Mouse (Mus musculus): ENCODE measurements around the gene Cgnl1. TPM values are rescaled to one million over a fixed set of nuclear protein-coding genes. Genes with fewer than 3 reads are reported as not detected.

Cgnl1 gene
- polyA plus RNA-seq, 1 experiment from 2014 or later: 6.9 TPM

GRCm38 (mm10) chr9:71738081-71738930 lies 33.1 kb downstream of the Cgnl1 start:
- no peaks in the 10 kb centered on the region for H3K36me3 ChIP-seq
- no peaks in the 10 kb centered on the region for H3K27me3 ChIP-seq (replicated peaks)
- 74% methylated on average over 12 of the region's 12 CpGs for WGBS
- peaks cover 6% of the 10 kb centered on the region for H3K4me1 ChIP-seq
- no peaks in the 10 kb centered on the region for H3K9me3 ChIP-seq (replicated peaks)
- no peak overlapping the region for H3K9ac ChIP-seq (replicated peaks)
- H3K4me2 ChIP-seq: no peak overlapping the region
- no peak for ATAC-seq (ENCODE audit: low FRiP score)
- no peak overlapping the region for H3K27ac ChIP-seq (replicated peaks)
- no peak overlapping the region for H3K4me3 ChIP-seq (replicated peaks)

GRCm38 (mm10) chr9:71737257-71738023 lies 34.0 kb downstream of the Cgnl1 start:
- Histone ChIP-seq H3K27ac (replicated peaks) (no peak overlapping the region), H3K36me3 (no peaks in the 10 kb centered on the region), H3K4me3 (replicated peaks) (no peak overlapping the region), H3K9ac (replicated peaks) (no peak overlapping the region), H3K9me3 (replicated peaks) (no peaks in the 10 kb centered on the region), H3K27me3 (replicated peaks) (no peaks in the 10 kb centered on the region), H3K4me2 (no peak overlapping the region), H3K4me1 (peaks cover 6% of the 10 kb centered on the region)
- no peak for ATAC-seq (ENCODE audit: low FRiP score)
- 71% methylated on average over 3 of the region's 3 CpGs for WGBS

GRCm38 (mm10) chr9:71735886-71736285 lies 35.5 kb downstream of the Cgnl1 start:
- no peaks in the 10 kb centered on the region for H3K9me3 ChIP-seq (replicated peaks)
- H3K4me2 ChIP-seq: no peak overlapping the region
- H3K4me3 ChIP-seq (replicated peaks): no peak overlapping the region
- ATAC-seq (ENCODE audit: low FRiP score): no peak
- no peak overlapping the region for H3K9ac ChIP-seq (replicated peaks)
- H3K27me3 ChIP-seq (replicated peaks): no peaks in the 10 kb centered on the region
- peaks cover 6% of the 10 kb centered on the region for H3K4me1 ChIP-seq
- no peak overlapping the region for H3K27ac ChIP-seq (replicated peaks)
- 89% methylated on average over 7 of the region's 7 CpGs for WGBS
- H3K36me3 ChIP-seq: no peaks in the 10 kb centered on the region

DNA sequence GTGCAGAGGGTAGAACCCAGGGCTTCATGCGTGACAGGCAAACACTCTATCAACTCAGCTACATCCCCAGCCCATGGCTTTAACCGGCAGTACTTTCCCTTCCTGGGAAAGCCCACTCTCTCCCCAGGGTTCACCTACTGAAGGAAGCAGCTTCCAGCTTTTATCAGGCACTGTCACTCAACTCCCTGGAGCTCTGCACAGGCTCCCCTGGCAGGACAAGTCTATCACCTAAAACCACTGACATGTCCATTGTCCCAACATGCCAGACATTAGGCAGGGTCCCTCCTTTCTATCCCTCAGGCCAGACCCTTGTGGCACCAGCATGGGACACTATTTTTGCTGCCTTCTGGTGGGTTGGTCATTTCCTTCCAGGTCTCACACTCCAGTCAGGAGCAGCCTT lies 37.8 kb downstream of the Cgnl1 start:
- H3K9ac ChIP-seq (replicated peaks): no peak overlapping the region
- no peak overlapping the region for H3K27ac ChIP-seq (replicated peaks)
- H3K4me2 ChIP-seq: no peak overlapping the region
- 86% methylated on average over 2 of the region's 2 CpGs for WGBS
- peaks cover 22% of the 10 kb centered on the region for H3K4me1 ChIP-seq
- H3K27me3 ChIP-seq (replicated peaks): no peaks in the 10 kb centered on the region
- no peaks in the 10 kb centered on the region for H3K9me3 ChIP-seq (replicated peaks)
- H3K4me3 ChIP-seq (replicated peaks): no peak overlapping the region
- no peak for ATAC-seq (ENCODE audit: low FRiP score)
- no peaks in the 10 kb centered on the region for H3K36me3 ChIP-seq

GRCm38 (mm10) chr9:71728822-71729311 lies 42.5 kb downstream of the Cgnl1 start:
- H3K27ac ChIP-seq (replicated peaks): peak overlapping the region; percentile 41
- H3K4me1 ChIP-seq: peaks cover 17% of the 10 kb centered on the region
- WGBS: 54% methylated on average over 5 of the region's 5 CpGs
- no peak overlapping the region for H3K4me2 ChIP-seq
- ATAC-seq (ENCODE audit: low FRiP score): peak; percentile 47; the same call in 1 of the 2 replicates
- no peak overlapping the region for H3K4me3 ChIP-seq (replicated peaks)
- H3K27me3 ChIP-seq (replicated peaks): no peaks in the 10 kb centered on the region
- H3K9ac ChIP-seq (replicated peaks): no peak overlapping the region
- peaks cover 3% of the 10 kb centered on the region; the same call in 1 of the 2 replicates for H3K36me3 ChIP-seq
- H3K9me3 ChIP-seq (replicated peaks): no peaks in the 10 kb centered on the region

GRCm38 (mm10) chr9:71727233-71727632 lies 44.2 kb downstream of the Cgnl1 start:
- Histone ChIP-seq H3K4me1 (peaks cover 17% of the 10 kb centered on the region), H3K9ac (replicated peaks) (no peak overlapping the region), H3K27me3 (replicated peaks) (no peaks in the 10 kb centered on the region), H3K4me3 (replicated peaks) (no peak overlapping the region), H3K36me3 (peaks cover 3% of the 10 kb centered on the region; the same call in 1 of the 2 replicates), H3K27ac (replicated peaks) (no peak overlapping the region), H3K9me3 (replicated peaks) (no peaks in the 10 kb centered on the region), H3K4me2 (no peak overlapping the region)
- no peak for ATAC-seq (ENCODE audit: low FRiP score)
- 90% methylated on average over 4 of the region's 4 CpGs for WGBS

DNA sequence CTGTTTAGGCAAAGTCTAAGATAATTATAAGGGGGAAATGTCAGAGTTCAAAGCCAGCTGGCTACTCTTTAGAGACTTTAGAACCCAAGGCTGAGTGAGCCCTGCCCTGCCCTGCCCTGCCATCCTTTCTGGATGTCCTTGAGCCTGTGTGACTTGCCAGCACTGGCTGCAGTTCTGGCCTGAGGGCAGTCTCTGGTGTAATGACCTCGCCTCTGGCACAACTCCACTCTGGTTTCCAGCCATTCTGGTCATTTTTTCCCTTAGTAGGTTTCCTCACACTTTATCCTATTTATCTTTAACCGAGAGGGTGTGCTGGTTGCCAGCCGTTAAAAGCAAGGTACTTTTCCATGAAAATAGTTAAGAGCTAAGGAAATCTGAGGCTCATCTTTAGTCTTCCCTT lies 45.3 kb downstream of the Cgnl1 start:
- no peaks in the 10 kb centered on the region for H3K27me3 ChIP-seq (replicated peaks)
- H3K9me3 ChIP-seq (replicated peaks): no peaks in the 10 kb centered on the region
- H3K9ac ChIP-seq (replicated peaks): no peak overlapping the region
- H3K36me3 ChIP-seq: peaks cover 3% of the 10 kb centered on the region; the same call in 1 of the 2 replicates
- H3K4me1 ChIP-seq: peaks cover 17% of the 10 kb centered on the region
- 86% methylated on average over 3 of the region's 3 CpGs for WGBS
- H3K4me2 ChIP-seq: no peak overlapping the region
- no peak overlapping the region for H3K27ac ChIP-seq (replicated peaks)
- no peak overlapping the region for H3K4me3 ChIP-seq (replicated peaks)
- no peak for ATAC-seq (ENCODE audit: low FRiP score)

DNA sequence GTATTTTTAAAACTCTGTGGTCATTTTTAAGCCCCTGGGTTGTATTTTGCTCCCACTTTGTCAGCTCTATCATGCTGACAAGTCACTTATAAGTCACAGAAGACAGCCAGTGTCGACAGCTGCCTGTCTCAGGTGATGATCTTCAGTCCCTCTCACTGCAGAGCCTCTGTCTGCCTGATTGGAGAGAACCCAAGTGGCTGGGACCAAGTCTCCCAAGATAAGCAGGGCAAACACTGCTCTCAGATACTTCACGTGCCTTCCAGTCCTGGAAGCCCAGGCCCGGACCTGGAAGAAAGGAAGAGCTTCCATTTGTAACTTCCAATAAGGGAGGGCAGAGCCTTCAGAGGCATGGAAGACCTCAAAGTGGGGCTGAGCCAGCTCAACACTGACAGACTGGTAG lies 49.0 kb downstream of the Cgnl1 start:
- Histone ChIP-seq H3K9ac (replicated peaks) (no peak overlapping the region), H3K4me2 (no peak overlapping the region), H3K27ac (replicated peaks) (no peak overlapping the region), H3K9me3 (replicated peaks) (no peaks in the 10 kb centered on the region), H3K4me1 (no peaks in the 10 kb centered on the region), H3K4me3 (replicated peaks) (no peak overlapping the region), H3K36me3 (peaks cover 3% of the 10 kb centered on the region; the same call in 1 of the 2 replicates), H3K27me3 (replicated peaks) (no peaks in the 10 kb centered on the region)
- WGBS: 75% methylated on average over 3 of the region's 3 CpGs
- no peak for ATAC-seq (ENCODE audit: low FRiP score)

GRCm38 (mm10) chr9:71716995-71717394 lies 54.4 kb downstream of the Cgnl1 start:
- Histone ChIP-seq H3K9me3 (replicated peaks) (no peaks in the 10 kb centered on the region), H3K36me3 (no peaks in the 10 kb centered on the region), H3K27ac (replicated peaks) (no peak overlapping the region), H3K27me3 (replicated peaks) (no peaks in the 10 kb centered on the region), H3K4me1 (no peaks in the 10 kb centered on the region), H3K4me3 (replicated peaks) (no peak overlapping the region), H3K9ac (replicated peaks) (no peak overlapping the region), H3K4me2 (no peak overlapping the region)
- WGBS: 79% methylated on average over 5 of the region's 5 CpGs
- ATAC-seq (ENCODE audit: low FRiP score): no peak

GRCm38 (mm10) chr9:71710776-71711175 lies 60.6 kb downstream of the Cgnl1 start:
- Histone ChIP-seq H3K4me1 (no peaks in the 10 kb centered on the region), H3K9ac (replicated peaks) (no peak overlapping the region), H3K36me3 (no peaks in the 10 kb centered on the region), H3K27ac (replicated peaks) (no peak overlapping the region), H3K4me3 (replicated peaks) (no peak overlapping the region), H3K4me2 (no peak overlapping the region), H3K9me3 (replicated peaks) (no peaks in the 10 kb centered on the region), H3K27me3 (replicated peaks) (no peaks in the 10 kb centered on the region)
- no peak for ATAC-seq (ENCODE audit: low FRiP score)
- 91% methylated on average over 10 of the region's 10 CpGs for WGBS

- Histone ChIP-seq H3K9me3 (replicated peaks) (no peaks in the 10 kb centered on the region), H3K36me3 (no peaks in the 10 kb centered on the region), H3K27ac (replicated peaks) (no peak overlapping the region), H3K4me1 (no peaks in the 10 kb centered on the region), H3K27me3 (replicated peaks) (no peaks in the 10 kb centered on the region), H3K9ac (replicated peaks) (no peak overlapping the region), H3K4me3 (replicated peaks) (no peak overlapping the region), H3K4me2 (no peak overlapping the region)
- 91% methylated on average over 11 of the region's 11 CpGs for WGBS
- ATAC-seq (ENCODE audit: low FRiP score): no peak
Measured at GRCm38 (mm10) chr9:71709199-71709598, 62.2 kb downstream of the Cgnl1 start.

DNA sequence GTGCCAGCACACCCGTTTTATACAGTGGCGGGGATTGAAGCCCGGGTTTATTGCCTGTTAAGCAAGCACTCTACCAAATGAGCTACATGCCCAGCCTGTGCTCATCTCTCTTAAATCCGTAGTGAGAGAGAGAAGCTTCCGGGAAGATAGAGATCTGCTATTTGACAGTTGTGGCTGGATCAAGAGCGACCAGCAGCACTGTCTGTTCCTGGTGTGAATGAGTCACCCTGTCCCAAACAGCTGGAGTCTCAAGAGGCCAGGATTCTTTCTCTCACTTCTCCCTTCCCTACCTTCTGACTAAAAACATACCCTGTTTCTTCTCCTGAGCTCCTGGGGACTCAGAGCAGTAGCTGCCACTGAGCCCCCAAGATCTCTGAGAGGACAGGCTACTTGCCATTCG lies 63.4 kb downstream of the Cgnl1 start:
- 86% methylated on average over 7 of the region's 7 CpGs for WGBS

More for the DNA sequence above, 63.4 kb downstream of the Cgnl1 start:
- H3K4me3 ChIP-seq (replicated peaks): no peak overlapping the region
- H3K9ac ChIP-seq (replicated peaks): no peak overlapping the region
- no peaks in the 10 kb centered on the region for H3K9me3 ChIP-seq (replicated peaks)
- H3K27ac ChIP-seq (replicated peaks): no peak overlapping the region
- no peak overlapping the region for H3K4me2 ChIP-seq
- ATAC-seq (ENCODE audit: low FRiP score): no peak
- no peaks in the 10 kb centered on the region for H3K36me3 ChIP-seq
- H3K27me3 ChIP-seq (replicated peaks): no peaks in the 10 kb centered on the region
- no peaks in the 10 kb centered on the region for H3K4me1 ChIP-seq
